Mouse (Mus musculus) liver, adult 2 months (tissue): ENCODE results near the gene Trnau1ap. TPM values are rescaled to one million over a fixed set of nuclear protein-coding genes. Genes with fewer than 3 reads are reported as not detected.

Experiments used
- DNase-seq: peaks from one replicate; pipeline ENCODE4 v3.0.0-alpha.2; 2011; ENCODE audit warnings: low read depth, low spot score; ENCODE audit errors: extremely low read depth
- H3K27ac ChIP-seq: fragments of 200-500 bp; replicated peaks from 2 replicates; pipeline ENCODE4 v1.5.1; 2012; ENCODE audit warnings: low read depth, mild to moderate bottlenecking, control low read depth, inconsistent platforms, low read length; ENCODE audit not compliant: insufficient read depth
- H3K27me3 ChIP-seq: fragments of 200-500 bp; 2 replicates; pipeline ENCODE4 v1.6.1; 2012; ENCODE audit warnings: mild to moderate bottlenecking, moderate library complexity, low read length, inconsistent platforms; ENCODE audit not compliant: control insufficient read depth, insufficient read depth
- H3K36me3 ChIP-seq: fragments of 200-500 bp; 2 replicates; pipeline ENCODE4 v1.6.1; 2012; ENCODE audit warnings: low read length, inconsistent platforms; ENCODE audit not compliant: control insufficient read depth, insufficient read depth
- H3K4me1 ChIP-seq: fragments of 200-500 bp; 2 replicates; pipeline ENCODE4 v1.6.1; 2011; ENCODE audit warnings: low read length; ENCODE audit not compliant: control insufficient read depth, insufficient read depth
- H3K4me3 ChIP-seq: fragments of 200-500 bp; 2 replicates; pipeline ENCODE4 v1.5.1; 2011; ENCODE audit warnings: low read depth, mild to moderate bottlenecking, control low read depth, low read length, moderate library complexity; ENCODE audit not compliant: insufficient read depth
- H3K79me2 ChIP-seq: fragments of 200-500 bp; 2 replicates; pipeline ENCODE4 v1.6.1; 2012; ENCODE audit warnings: inconsistent platforms, mild to moderate bottlenecking, low read length, moderate library complexity; ENCODE audit not compliant: control insufficient read depth, insufficient read depth
- H3K9ac ChIP-seq: fragments of 200-500 bp; 2 replicates; pipeline ENCODE4 v1.6.1; 2012; ENCODE audit warnings: low read depth, mild to moderate bottlenecking, control low read depth, inconsistent platforms, low read length
- CTCF ChIP-seq: fragments of 200-500 bp; IDR thresholded peaks from 2 replicates; pipeline ENCODE4 v1.5.1; 2011; ENCODE audit warnings: low read depth, low read length, control low read depth
- POLR2A ChIP-seq: fragments of 200-500 bp; IDR thresholded peaks from 2 replicates; pipeline ENCODE4 v1.6.1; 2011; ENCODE audit warnings: low read length, control low read depth; ENCODE audit not compliant: insufficient read depth; ENCODE audit errors: extremely low read depth
- WGBS: fragments of 180-500 bp; shearing (Covaris S2); methylation state at CpG from one replicate; pipeline ENCODE4 v1.1.7; 2018; 5-methylcytosine and 5-hydroxymethylcytosine counted together
- polyA plus RNA-seq: library from polyadenylated mRNA; depleted of rRNA; stranded (reverse); fragments of >200 nt; gene quantifications from 2 replicates; pipeline ENCODE4 v1.2.3, GENCODE M21; 2012
- total RNA-seq: library from RNA; depleted of rRNA; stranded (reverse); fragments of >200 nt; gene quantifications from 2 replicates; pipeline ENCODE4 v1.2.3, GENCODE M21; 2014

Trnau1ap gene
- total and polyA plus RNA-seq, 2 experiments, result 12.2 to 29.5 TPM

GRCm38 (mm10) chr4:132315711-132316110, 13.6 kb downstream of the Trnau1ap start:
- WGBS, result 89% methylated on average over 8 of the region's 8 CpGs
- H3K4me1 ChIP-seq, result no peaks in the 10 kb centered on the region
- H3K27me3 ChIP-seq, result no peaks in the 10 kb centered on the region
- H3K9ac ChIP-seq, result no peak overlapping the region
- no peak overlapping the region for H3K27ac ChIP-seq
- no peak for DNase-seq
- no peak for TF ChIP-seq POLR2A
- TF ChIP-seq CTCF, result no peak
- no peak overlapping the region for H3K4me3 ChIP-seq
- H3K79me2 ChIP-seq, result no peaks in the 10 kb centered on the region
- peaks cover 32% of the 10 kb centered on the region for H3K36me3 ChIP-seq

- H3K27me3 ChIP-seq, result no peaks in the 10 kb centered on the region
- peaks cover 5% of the 10 kb centered on the region; the same call in 1 of the 2 replicates for H3K4me1 ChIP-seq
- H3K36me3 ChIP-seq, result peaks cover 31% of the 10 kb centered on the region
- no peak overlapping the region for H3K4me3 ChIP-seq
- no peak overlapping the region for H3K27ac ChIP-seq
- TF ChIP-seq POLR2A (no peak), CTCF (no peak)
- 91% methylated on average over 5 of the region's 5 CpGs for WGBS
- peaks cover 3% of the 10 kb centered on the region; the same call in 1 of the 2 replicates for H3K79me2 ChIP-seq
- no peak for DNase-seq
- H3K9ac ChIP-seq, result no peak overlapping the region
These were observed 16.7 kb downstream of the Trnau1ap start for GRCm38 (mm10) chr4:132312627-132313026.

GRCm38 (mm10) chr4:132311801-132312200, 17.5 kb downstream of the Trnau1ap start:
- H3K4me3 ChIP-seq, result no peak overlapping the region
- 80% methylated on average over 3 of the region's 3 CpGs for WGBS
- H3K4me1 ChIP-seq, result peaks cover 5% of the 10 kb centered on the region; the same call in 1 of the 2 replicates
- H3K27ac ChIP-seq, result no peak overlapping the region
- H3K36me3 ChIP-seq, result peaks cover 28% of the 10 kb centered on the region
- H3K79me2 ChIP-seq, result peaks cover 3% of the 10 kb centered on the region; the same call in 1 of the 2 replicates
- no peaks in the 10 kb centered on the region for H3K27me3 ChIP-seq
- TF ChIP-seq POLR2A, result no peak
- no peak for TF ChIP-seq CTCF
- H3K9ac ChIP-seq, result no peak overlapping the region
- no peak for DNase-seq

- no peak overlapping the region for H3K27ac ChIP-seq
- WGBS, result 88% methylated on average over 1 of the region's 1 CpGs
These were observed 18.1 kb downstream of the Trnau1ap start for GRCm38 (mm10) chr4:132311209-132311608.

GRCm38 (mm10) chr4:132309849-132310472, 19.4 kb downstream of the Trnau1ap start:
- TF ChIP-seq CTCF (peak; percentile 36), POLR2A (no peak)
- peaks cover 28% of the 10 kb centered on the region for H3K36me3 ChIP-seq
- H3K79me2 ChIP-seq, result peaks cover 3% of the 10 kb centered on the region; the same call in 1 of the 2 replicates
- peak; percentile 56 for DNase-seq
- no peaks in the 10 kb centered on the region for H3K27me3 ChIP-seq
- WGBS, result 29% methylated on average over 10 of the region's 10 CpGs
- H3K4me1 ChIP-seq, result peaks cover 7% of the 10 kb centered on the region; the same call in 1 of the 2 replicates
- H3K4me3 ChIP-seq, result no peak overlapping the region
- peak overlapping the region; percentile 39; the same call in 1 of the 2 replicates for H3K9ac ChIP-seq
- H3K27ac ChIP-seq, result 0 out of 2 replicates have a peak overlapping the region, but pooled peaks have one; percentile 13

More at GRCm38 (mm10) chr4:132311209-132311608, 18.1 kb downstream of the Trnau1ap start:
- Histone ChIP-seq H3K27me3 (no peaks in the 10 kb centered on the region), H3K36me3 (peaks cover 28% of the 10 kb centered on the region), H3K4me1 (peaks cover 5% of the 10 kb centered on the region; the same call in 1 of the 2 replicates), H3K79me2 (peaks cover 3% of the 10 kb centered on the region; the same call in 1 of the 2 replicates), H3K9ac (no peak overlapping the region), H3K4me3 (no peak overlapping the region)
- DNase-seq, result no peak
- no peak for TF ChIP-seq POLR2A
- no peak for TF ChIP-seq CTCF
